Mouse (Mus musculus) heart, adult 2 months (tissue): ENCODE data around the gene Rtp4.

ENCODE experiments used
- CTCF ChIP-seq: fragments of 200-600 bp; IDR thresholded peaks from 2 replicates; pipeline ENCODE4 v1.8.1; 2022; ENCODE audit warnings: antibody characterized with exemption, mild to moderate bottlenecking, moderate library complexity
- EP300 ChIP-seq: fragments of 200-500 bp; IDR thresholded peaks from 2 replicates; pipeline ENCODE4 v1.6.1; 2011; ENCODE audit warnings: low read depth, low read length, control low read depth; ENCODE audit not compliant: insufficient read depth
- POLR2A ChIP-seq: fragments of 200-500 bp; IDR thresholded peaks from 2 replicates; pipeline ENCODE4 v1.6.1; 2011; ENCODE audit warnings: mild to moderate bottlenecking, low read depth, low read length, control low read depth; ENCODE audit not compliant: insufficient read depth

GRCm38 (mm10) chr16:23550981-23551582 lies 31.0 kb downstream of the Rtp4 start:
- TF ChIP-seq CTCF, result no peak
- no peak for TF ChIP-seq POLR2A
- no peak for TF ChIP-seq EP300
